Mouse (Mus musculus) spleen, adult 2 months (tissue): ENCODE measurements around the gene Tac2.

Source experiments
- CTCF ChIP-seq: fragments of 200-500 bp; IDR thresholded peaks from 2 replicates; pipeline ENCODE4 v1.5.1; 2011; ENCODE audit warnings: mild to moderate bottlenecking, inconsistent platforms; ENCODE audit not compliant: insufficient read depth, insufficient read length, insufficient replicate concordance; ENCODE audit errors: extremely low read depth
- POLR2A ChIP-seq: fragments of 200-500 bp; IDR thresholded peaks from 2 replicates; pipeline ENCODE4 v1.6.1; 2011; ENCODE audit warnings: low read depth, low read length, inconsistent platforms

DNA sequence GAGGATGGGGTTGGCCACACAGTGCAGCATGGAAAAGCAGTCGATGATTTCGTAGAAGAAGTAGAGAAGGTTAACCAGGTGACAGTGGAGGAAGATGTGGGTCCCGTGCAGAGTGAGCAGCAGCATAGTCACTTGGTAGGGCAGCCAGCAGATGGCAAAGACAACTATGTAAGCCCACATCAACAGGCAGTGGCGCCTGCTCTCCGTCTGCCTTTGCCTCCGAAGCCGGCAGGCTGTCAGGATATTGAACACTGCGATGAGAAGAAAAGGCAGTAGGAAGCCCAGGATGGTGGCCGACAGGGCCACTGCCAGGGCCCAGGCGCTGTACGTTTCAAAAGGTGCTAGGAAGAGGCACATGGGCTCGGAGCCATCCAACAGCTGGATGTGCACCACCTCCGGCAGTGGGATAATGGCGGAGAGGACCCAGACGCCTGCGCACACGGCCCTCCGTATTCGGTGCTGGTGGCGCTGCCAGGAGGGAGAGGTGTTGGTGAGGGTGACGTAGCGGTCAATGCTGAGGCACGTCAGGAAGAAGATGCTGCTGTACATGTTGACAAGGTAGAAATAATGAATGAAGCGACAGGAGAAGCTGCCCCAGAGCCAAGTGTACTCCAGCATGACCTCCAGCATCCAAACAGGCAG is 26.0 kb downstream of the Tac2 start:
- no peak for TF ChIP-seq CTCF
- no peak for TF ChIP-seq POLR2A
